Mouse (Mus musculus) urinary bladder, postnatal 25 days (tissue): ENCODE results near the gene Apobec3.

Source experiments
- DNase-seq: peaks from one replicate; pipeline ENCODE4 v3.0.0; 2022; ENCODE audit warnings: low spot score

Gene Apobec3

DNA sequence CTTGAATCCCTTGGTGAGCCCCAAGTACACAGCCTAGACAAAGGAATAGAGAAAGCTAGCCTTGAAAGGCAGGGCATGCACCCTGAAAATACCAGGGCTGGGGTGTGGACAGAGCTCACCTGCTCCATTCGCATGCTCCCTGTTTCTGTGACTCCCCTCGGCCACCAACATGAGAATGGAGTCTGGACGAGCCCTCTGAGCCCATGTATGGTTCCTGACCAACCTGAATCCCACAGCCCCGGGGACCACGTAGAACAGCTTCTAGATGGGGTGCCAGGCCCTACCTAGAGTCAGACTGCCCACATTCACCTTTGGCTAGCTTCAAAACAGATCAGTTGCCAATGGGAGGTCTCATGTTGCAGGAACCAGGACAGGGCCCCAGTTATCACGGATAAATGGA is 59.8 kb downstream of the Apobec3 start:
- no peak for DNase-seq

DNA sequence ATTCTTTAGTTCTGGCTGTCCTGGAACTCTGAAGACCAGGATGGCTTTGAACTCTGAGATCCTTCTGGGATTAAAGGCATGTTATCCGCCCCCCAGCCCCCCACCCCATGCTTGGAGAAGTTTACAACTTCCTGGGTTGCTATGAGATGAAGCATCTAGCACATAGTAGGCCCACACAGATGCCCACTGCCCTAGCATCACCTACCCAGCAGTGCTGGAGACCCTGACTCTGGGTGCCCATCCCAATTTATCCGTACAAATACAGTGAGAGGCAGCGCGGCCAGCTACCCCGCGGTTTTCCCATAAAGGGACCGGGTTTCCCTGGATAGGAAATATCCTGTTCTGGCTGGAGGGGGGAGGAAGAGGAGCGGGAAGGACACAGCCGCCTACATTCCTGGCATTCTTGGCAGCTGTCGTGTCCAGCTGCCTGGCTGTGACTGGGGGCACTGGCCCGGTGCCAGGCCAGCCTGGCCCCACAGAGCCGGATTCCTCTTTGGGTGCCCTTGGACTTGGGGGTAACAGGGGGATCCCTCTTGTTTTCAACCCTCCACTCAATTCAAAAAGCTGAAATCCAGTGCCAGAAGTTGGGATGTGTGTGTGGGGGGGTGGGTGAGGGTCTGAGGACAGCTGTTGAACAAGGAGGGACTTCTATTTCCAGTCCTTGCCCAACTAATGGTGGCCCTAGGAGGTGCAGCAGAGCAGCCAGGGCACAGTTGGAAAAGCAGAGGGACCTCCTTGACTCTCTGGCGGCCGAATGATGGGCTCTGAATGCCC is 60.5 kb downstream of the Apobec3 start:
- DNase-seq, result no peak

DNA sequence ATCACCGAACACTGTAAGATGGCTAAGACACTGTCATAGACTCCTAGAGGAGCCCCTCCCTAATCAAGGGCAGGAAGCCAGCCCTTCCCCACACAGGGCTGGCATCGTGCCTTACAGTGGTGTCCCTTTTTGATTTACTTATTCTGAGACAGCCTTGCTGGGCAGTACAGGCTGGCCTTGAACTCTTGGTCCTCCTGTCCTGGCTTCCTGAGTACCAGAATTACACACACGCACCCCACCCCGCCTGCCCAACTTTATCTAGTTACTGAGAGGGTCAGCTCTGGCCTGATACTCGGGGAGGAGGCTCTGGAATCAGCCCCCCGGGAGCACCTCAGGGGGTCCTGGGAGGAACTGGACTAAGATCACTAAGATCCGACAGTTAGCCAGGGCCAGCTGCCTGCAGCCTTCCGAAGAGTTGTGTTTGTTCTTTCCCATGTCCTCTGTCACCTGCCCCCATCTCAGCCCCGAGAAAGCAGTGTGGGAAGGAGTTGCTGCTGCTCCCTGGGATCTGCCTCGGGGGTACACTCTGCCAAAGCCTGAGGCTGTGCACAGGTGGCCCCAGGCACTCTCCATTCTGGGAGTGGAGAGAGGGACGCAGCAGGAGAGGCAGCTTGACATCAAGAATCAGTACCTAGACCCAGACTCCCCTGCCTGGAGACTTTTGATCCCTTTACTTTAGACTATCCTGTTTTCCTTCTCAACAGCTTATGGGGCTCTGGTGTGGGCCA is 61.2 kb downstream of the Apobec3 start:
- DNase-seq, result no peak

DNA sequence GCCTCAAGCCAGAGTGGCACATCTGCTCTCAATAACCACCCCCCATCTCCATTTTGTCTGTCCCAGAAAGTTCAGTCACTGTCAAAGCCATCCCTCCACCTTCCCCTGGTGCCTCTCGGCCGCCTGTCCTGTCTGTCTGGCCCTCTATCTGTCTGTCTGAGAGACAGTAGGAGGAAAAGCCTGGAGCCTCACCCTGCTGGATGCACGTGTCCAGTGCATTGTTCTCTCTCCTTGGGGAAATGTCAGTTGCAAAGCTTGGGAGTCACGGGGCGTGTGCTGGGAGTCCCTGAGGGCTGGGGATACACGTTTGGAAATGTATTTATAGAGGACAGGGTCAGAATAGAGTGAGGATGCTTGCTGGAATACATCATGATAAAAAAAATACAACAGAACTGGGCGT is 62.0 kb downstream of the Apobec3 start:
- no peak for DNase-seq

DNA sequence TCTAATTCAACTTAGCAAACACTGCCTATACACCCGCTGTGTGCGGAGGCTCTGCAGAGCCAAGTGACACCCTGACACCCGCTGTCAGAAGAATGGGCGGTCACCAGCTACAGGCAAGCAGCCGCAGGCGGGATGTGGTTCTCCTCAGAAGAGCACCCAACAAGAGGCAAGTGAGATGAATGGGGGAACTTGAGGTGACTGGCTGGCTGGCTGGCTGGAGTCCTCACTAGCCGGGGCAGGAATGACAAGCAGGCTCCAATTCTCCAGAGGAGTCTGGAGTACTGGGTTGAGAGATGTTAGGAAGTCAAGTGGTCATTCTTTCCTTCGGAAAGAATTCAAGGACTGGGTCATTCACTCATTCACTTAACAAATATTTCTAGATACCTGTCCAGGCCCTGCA is 65.1 kb downstream of the Apobec3 start:
- DNase-seq, result no peak

DNA sequence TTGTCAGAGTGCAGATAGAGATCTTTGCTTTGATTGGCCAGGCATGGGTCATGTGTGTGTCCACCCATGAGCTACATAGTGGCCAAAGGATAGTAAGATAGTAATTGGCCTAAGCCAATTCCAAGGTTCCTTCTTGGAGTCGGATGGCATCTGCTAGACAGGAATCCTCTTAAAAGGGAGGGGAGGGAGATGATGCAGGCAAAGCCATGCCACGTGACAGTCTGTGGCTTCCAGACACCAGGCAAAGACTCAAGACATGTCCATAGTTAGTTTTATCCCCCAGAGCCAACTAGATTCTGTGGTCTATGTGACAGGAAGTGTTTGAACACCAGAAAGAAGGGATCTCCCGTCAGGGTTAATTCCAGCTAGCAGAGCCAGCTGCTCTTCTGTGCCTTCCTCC is 67.0 kb downstream of the Apobec3 start:
- no peak for DNase-seq

DNA sequence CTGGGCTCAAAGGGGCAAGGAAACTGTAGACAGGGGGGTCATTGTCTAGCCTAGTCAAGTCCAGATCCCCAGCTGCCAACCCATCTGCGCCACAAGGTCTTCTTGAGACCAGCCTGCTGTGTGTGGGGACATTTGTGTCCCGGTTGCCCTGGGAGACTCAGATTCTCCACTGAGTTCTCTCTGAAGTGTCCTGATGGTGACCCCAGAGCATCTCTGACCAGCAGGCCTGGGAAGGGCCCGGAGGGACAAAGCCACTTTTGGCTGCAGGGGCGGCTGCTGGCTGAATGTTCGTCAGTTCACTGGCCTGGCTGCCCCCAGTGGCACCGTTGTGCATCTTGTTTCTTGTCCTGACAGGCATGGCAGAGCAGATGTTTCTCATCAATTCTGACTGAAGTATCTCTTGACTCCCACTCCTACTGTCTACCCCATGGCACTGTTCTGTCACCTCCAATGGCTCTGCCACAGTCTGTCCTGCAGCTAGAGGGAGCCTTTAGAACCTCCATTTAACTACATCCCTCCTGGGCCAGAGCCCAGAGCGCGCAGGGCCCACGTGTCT is 70.0 kb downstream of the Apobec3 start:
- no peak for DNase-seq

DNA sequence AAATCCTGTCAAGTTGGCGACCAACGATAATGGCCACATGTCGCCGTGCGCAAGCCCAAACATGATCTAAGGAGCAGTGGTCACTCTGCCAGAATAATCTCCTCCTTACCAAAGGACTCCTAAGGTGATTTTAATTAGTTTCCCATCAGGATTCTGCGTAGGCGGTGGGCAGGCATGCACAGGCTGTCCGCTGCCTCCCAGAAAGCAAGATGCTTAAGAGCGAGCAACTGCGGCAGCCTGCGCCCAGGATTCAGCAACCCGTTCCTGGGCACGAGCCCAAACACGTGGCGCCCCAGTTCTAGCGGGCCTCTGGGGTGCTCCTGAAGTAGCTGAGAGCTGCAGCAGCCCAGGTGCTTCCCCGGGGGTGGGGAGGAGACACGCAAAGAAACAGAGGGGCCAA is 71.2 kb downstream of the Apobec3 start:
- DNase-seq, result no peak

DNA sequence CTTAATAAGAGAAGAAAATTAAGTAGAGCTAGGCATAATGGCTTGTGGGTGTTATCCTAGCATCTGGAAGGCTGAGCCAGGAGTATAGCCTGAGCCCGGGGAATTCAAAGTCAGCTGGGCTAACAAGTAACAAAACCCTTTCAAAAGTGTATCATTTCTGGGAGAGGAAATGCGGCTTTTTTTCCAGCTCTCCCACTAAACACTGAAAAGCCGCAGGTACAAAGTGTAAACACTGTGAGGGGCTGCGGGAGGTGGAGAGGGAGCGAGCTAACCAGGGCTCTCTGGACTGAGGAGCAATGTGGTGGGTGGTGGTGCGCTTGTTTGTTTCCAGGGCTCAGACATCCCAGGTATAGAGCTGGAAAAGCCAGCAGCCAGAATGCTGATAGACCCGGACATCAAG is 72.9 kb downstream of the Apobec3 start:
- no peak for DNase-seq
